8 mouse cellular contexts compared by ENCODE assay signal in the genomic region with DNA sequence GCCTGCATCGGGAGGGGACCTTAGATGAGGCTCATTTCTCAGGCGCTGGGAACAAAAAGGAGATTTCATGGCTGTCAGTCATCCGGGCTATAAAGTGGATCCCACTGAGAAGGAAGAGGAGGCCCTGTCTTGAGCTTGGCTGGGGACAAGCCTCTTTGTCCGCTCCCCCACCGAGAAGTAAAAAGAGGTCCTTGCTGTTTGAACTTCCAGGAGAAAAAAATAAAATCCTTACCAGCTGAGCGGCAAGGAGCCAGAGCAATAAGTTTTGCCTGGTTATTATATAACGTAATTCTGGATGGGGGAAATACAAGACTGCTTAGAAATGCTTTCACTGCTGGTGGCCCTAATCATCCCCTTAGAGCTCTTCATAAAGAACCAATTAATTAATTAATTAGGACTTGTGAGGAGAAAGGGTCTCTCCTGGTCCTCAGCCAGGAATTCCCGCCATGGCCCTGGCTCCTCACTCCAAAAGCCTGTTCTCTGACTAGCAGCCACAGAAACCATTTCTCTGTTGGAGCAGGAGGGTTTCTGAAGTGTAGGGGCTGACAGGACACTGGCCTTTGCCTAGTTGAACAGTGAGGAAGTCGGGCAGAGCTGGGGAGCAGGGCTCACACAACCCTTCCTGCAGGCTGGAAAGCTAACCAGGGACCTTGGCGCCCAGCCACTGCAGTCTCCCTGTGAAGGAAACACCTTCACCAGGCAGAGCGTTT.
DNase-seq lines count a peak whose midpoint lies in the region; ATAC-seq and TF ChIP-seq lines count a peak whose summit lies in the region.

No protein-coding gene starts in this region.

- H3K4me1 ChIP-seq in embryonic facial prominence, embryonic 15.5 days: peaks cover 19% of the 10 kb centered on the region
- H3K4me1 ChIP-seq in limb, embryonic 14.5 days (ENCODE audit: control insufficient read depth, insufficient read depth, low read length): peaks cover 16% of the 10 kb centered on the region

- no peak overlapping the region for H3K4me2 ChIP-seq in embryonic facial prominence, embryonic 15.5 days (replicated peaks)
- H3K4me2 ChIP-seq in limb, embryonic 14.5 days (replicated peaks; ENCODE audit: low read depth, low read length, severe bottlenecking): peak overlapping the region; percentile 21; the same call in 1 of the 2 replicates

- no peak overlapping the region for H3K9ac ChIP-seq in embryonic facial prominence, embryonic 15.5 days
- H3K9ac ChIP-seq in limb, embryonic 14.5 days (ENCODE audit: low read depth, low read length, severe bottlenecking): 0 out of 2 replicates have a peak overlapping the region, but pooled peaks have one; percentile 21

- H3K27me3 ChIP-seq in embryonic facial prominence, embryonic 15.5 days: 0 out of 2 replicates have a peak, but pooled peaks cover 2% of the 10 kb centered on the region
- no peaks in the 10 kb centered on the region for H3K27me3 ChIP-seq in limb, embryonic 14.5 days (ENCODE audit: control insufficient read depth, insufficient read depth, low read length)

- TF ChIP-seq POLR2A in brain, embryonic 14.5 days (IDR thresholded peaks at IDR 0.05; ENCODE audit: borderline replicate concordance, extremely low read depth, insufficient read depth, insufficient read length, poor library complexity, severe bottlenecking): no peak
- no peak for TF ChIP-seq POLR2A in limb, embryonic 14.5 days (IDR thresholded peaks at IDR 0.05; ENCODE audit: borderline replicate concordance, extremely low read depth, insufficient read depth, insufficient read length)

- WGBS in embryonic facial prominence, embryonic 15.5 days: 19% methylated on average over 11 of the region's 11 CpGs
- 14% methylated on average over 11 of the region's 11 CpGs for WGBS in limb, embryonic 14.5 days

- no peaks in the 10 kb centered on the region for H3K9me3 ChIP-seq in embryonic facial prominence, embryonic 15.5 days (replicated peaks)
- no peaks in the 10 kb centered on the region for H3K9me3 ChIP-seq in limb, embryonic 14.5 days (ENCODE audit: control insufficient read depth, low read length)

- H3K4me3 ChIP-seq in embryonic facial prominence, embryonic 15.5 days (replicated peaks): no peak overlapping the region
- no peak overlapping the region for H3K4me3 ChIP-seq in limb, embryonic 14.5 days (replicated peaks; ENCODE audit: low read length)

- ATAC-seq in embryonic facial prominence, embryonic 15.5 days (ENCODE audit: insufficient number of reproducible peaks, low FRiP score, low TSS enrichment, low read depth): no peak
- ATAC-seq in limb, embryonic 14.5 days (ENCODE audit: low FRiP score, low read depth): 0 out of 2 replicates have a peak, but pooled peaks have one; percentile 34

- 0 out of 2 replicates have a peak overlapping the region, but pooled peaks have one; percentile 23 for H3K27ac ChIP-seq in embryonic facial prominence, embryonic 15.5 days (replicated peaks)
- H3K27ac ChIP-seq in limb, embryonic 14.5 days (replicated peaks; ENCODE audit: low read depth, low read length): peak overlapping the region; percentile 67

- no peaks in the 10 kb centered on the region for H3K36me3 ChIP-seq in embryonic facial prominence, embryonic 15.5 days
- H3K36me3 ChIP-seq in limb, embryonic 14.5 days (ENCODE audit: control insufficient read depth, insufficient read depth, low read length): no peaks in the 10 kb centered on the region

- DNase-seq in gastrocnemius, postnatal 10 days: peak; percentile 41
- no peak for DNase-seq in gastrocnemius, adult 8-10 months (ENCODE audit: low spot score in 2 of 2)
- DNase-seq in brain, embryonic 14.5 days (ENCODE audit: low read depth): peak; percentile 90
- DNase-seq in limb, embryonic 14.5 days (ENCODE audit: low spot score): peak; percentile 46
- no peak for DNase-seq in thymus, postnatal 4 days
- DNase-seq in urinary bladder, postnatal 25 days (ENCODE audit: low spot score): no peak
- no peak for DNase-seq in urinary bladder, adult 18-20 months (ENCODE audit: low spot score in 2 of 2)

- TF ChIP-seq CTCF in brain, embryonic 14.5 days (IDR thresholded peaks at IDR 0.05; ENCODE audit: borderline replicate concordance, extremely low read depth, insufficient read depth, insufficient read length): no peak

Comparison
In these comparisons a context has a peak if more than half of its experiments do, and no peak if none do; other contexts are left out.
1. DNase-seq: peak in gastrocnemius, postnatal 10 days (single experiment), brain, embryonic 14.5 days (single experiment) and limb, embryonic 14.5 days (single experiment); none in gastrocnemius, adult 8-10 months (0 of 2), thymus, postnatal 4 days (single experiment), urinary bladder, postnatal 25 days (single experiment) and urinary bladder, adult 18-20 months (0 of 2).